Comparison of ENCODE assay signal across 16 mouse cellular contexts in genomic region chr6:41061085-41061484, GRCm38 (mm10). TPM values are rescaled to one million over a fixed set of nuclear protein-coding genes. Genes with fewer than 3 reads are reported as not detected.
DNase-seq lines count a peak whose midpoint lies in the region; ATAC-seq lines count a peak whose summit lies in the region.
"Had no signal": no experiment of that assay in that cellular context is flagged by ENCODE, and none has a peak within 500 bp of the region (broad histone marks: within the 10 kb centered on the region; RNA-seq: fewer than 3 reads in every experiment).

No protein-coding gene starts in this region.

- H3K4me2 ChIP-seq in hindbrain, embryonic 11.5 days (replicated peaks; ENCODE audit: low read depth, low read length) = no peak overlapping the region
- no peak overlapping the region for H3K4me2 ChIP-seq in hindbrain, embryonic 16.5 days (ENCODE audit: low read length)
- H3K4me2 ChIP-seq: liver, embryonic 13.5 days had no signal

- no peak overlapping the region for H3K4me3 ChIP-seq in hindbrain, embryonic 11.5 days (ENCODE audit: low read depth, low read length)
- no peak overlapping the region for H3K4me3 ChIP-seq in hindbrain, embryonic 16.5 days (ENCODE audit: low read length)
- H3K4me3 ChIP-seq in forebrain, embryonic 10.5 days = no peak overlapping the region
- H3K4me3 ChIP-seq: liver, embryonic 13.5 days had no signal

- 72% methylated on average over 5 of the region's 5 CpGs for WGBS in hindbrain, embryonic 11.5 days
- 76% methylated on average over 5 of the region's 5 CpGs for WGBS in hindbrain, embryonic 16.5 days
- WGBS in forebrain, embryonic 10.5 days = 69% methylated on average over 5 of the region's 5 CpGs

- H3K9ac ChIP-seq in hindbrain, embryonic 11.5 days (ENCODE audit: low read depth, low read length) = no peak overlapping the region
- H3K9ac ChIP-seq in hindbrain, embryonic 16.5 days (ENCODE audit: low read depth, low read length) = no peak overlapping the region
- H3K9ac ChIP-seq: liver, embryonic 13.5 days had no signal

- H3K9me3 ChIP-seq in hindbrain, embryonic 11.5 days (ENCODE audit: control insufficient read depth, low read length) = no peaks in the 10 kb centered on the region
- no peaks in the 10 kb centered on the region for H3K9me3 ChIP-seq in hindbrain, embryonic 16.5 days (ENCODE audit: control insufficient read depth, low read length)
- H3K9me3 ChIP-seq in forebrain, embryonic 10.5 days = no peaks in the 10 kb centered on the region
- H3K9me3 ChIP-seq: liver, embryonic 13.5 days had no signal

- no peak for ATAC-seq in hindbrain, embryonic 11.5 days (ENCODE audit: low FRiP score)
- ATAC-seq in hindbrain, embryonic 16.5 days = no peak

- no peaks in the 10 kb centered on the region for H3K36me3 ChIP-seq in hindbrain, embryonic 11.5 days (ENCODE audit: control insufficient read depth, insufficient read depth, low read length)
- no peaks in the 10 kb centered on the region for H3K36me3 ChIP-seq in hindbrain, embryonic 16.5 days (ENCODE audit: control insufficient read depth, insufficient read depth, low read length)
- H3K36me3 ChIP-seq in forebrain, embryonic 10.5 days (replicated peaks) = no peaks in the 10 kb centered on the region
- H3K36me3 ChIP-seq: liver, embryonic 13.5 days had no signal

- peak; percentile 11 for DNase-seq in hindbrain, embryonic 11.5 days (ENCODE audit: low spot score)
- DNase-seq in right cerebral cortex, postnatal 14 days = peak; percentile 38
- DNase-seq in right cerebral cortex, adult 18-20 months = no peak
- peak; percentile 10 for DNase-seq in embryo, embryonic 10.5 days (ENCODE audit: low spot score)
- DNase-seq in heart, adult 8-10 months (ENCODE audit: low spot score) = no peak
- DNase-seq in MN1 (ENCODE audit: low spot score) = no peak
- no peak for DNase-seq in forebrain, embryonic 10.5 days (ENCODE audit: extremely low spot score, low spot score)
- DNase-seq: adrenal gland, adult 2 months; cerebellum, adult 11 months; kidney, adult 11 months; layer of hippocampus, postnatal 36 days; liver, embryonic 13.5 days had no signal

- no peaks in the 10 kb centered on the region for H3K27me3 ChIP-seq in hindbrain, embryonic 11.5 days (ENCODE audit: control insufficient read depth, insufficient read depth, low read length)
- H3K27me3 ChIP-seq in hindbrain, embryonic 16.5 days (replicated peaks; ENCODE audit: control insufficient read depth, insufficient read depth, low read length) = no peaks in the 10 kb centered on the region
- H3K27me3 ChIP-seq in forebrain, embryonic 10.5 days (ENCODE audit: poor library complexity, severe bottlenecking) = no peaks in the 10 kb centered on the region
- H3K27me3 ChIP-seq: liver, embryonic 13.5 days had no signal

- no peak overlapping the region for H3K27ac ChIP-seq in hindbrain, embryonic 11.5 days (ENCODE audit: low read depth, low read length)
- H3K27ac ChIP-seq in hindbrain, embryonic 16.5 days (ENCODE audit: low read depth, low read length) = no peak overlapping the region
- H3K27ac ChIP-seq in forebrain, embryonic 10.5 days = no peak overlapping the region
- H3K27ac ChIP-seq: liver, embryonic 13.5 days had no signal

- H3K4me1 ChIP-seq in hindbrain, embryonic 11.5 days (replicated peaks; ENCODE audit: control insufficient read depth, insufficient read depth, low read length) = no peaks in the 10 kb centered on the region
- no peaks in the 10 kb centered on the region for H3K4me1 ChIP-seq in hindbrain, embryonic 16.5 days (ENCODE audit: control insufficient read depth, insufficient read depth, low read depth, low read length)
- no peaks in the 10 kb centered on the region for H3K4me1 ChIP-seq in forebrain, embryonic 10.5 days
- H3K4me1 ChIP-seq: liver, embryonic 13.5 days had no signal

RNA-seq across cellular contexts. Expression of gene 2210010C04Rik, which starts 25.8 kb away (rescaled TPM):
- not detected in 2 replicates for polyA plus RNA-seq in hindbrain, embryonic 11.5 days (2014; fragmentation: Nextera tagmentation; extraction: Ambion mirVana)
- not detected in 2 replicates for polyA plus RNA-seq in hindbrain, embryonic 16.5 days (2015; fragmentation: Nextera tagmentation; extraction: Ambion mirVana)
- total RNA-seq in heart, adult 8-10 months (2022) = not detected
- not detected in 2 replicates for polyA plus RNA-seq in forebrain, embryonic 10.5 days (2016; fragmentation: Nextera tagmentation; extraction: Ambion mirVana)
- total RNA-seq: adrenal gland, adult 2 months; layer of hippocampus, postnatal 36 days had no signal
- polyA plus RNA-seq: embryonic facial prominence, embryonic 14.5 days; heart, embryonic 16.5 days; liver, embryonic 13.5 days; neural tube, embryonic 14.5 days had no signal

Comparison
In these comparisons a context has a peak if more than half of its experiments do, and no peak if none do; other contexts are left out.
1. DNase-seq: peak in hindbrain, embryonic 11.5 days (single experiment), right cerebral cortex, postnatal 14 days (single experiment) and embryo, embryonic 10.5 days (single experiment); none in right cerebral cortex, adult 18-20 months (single experiment), heart, adult 8-10 months (single experiment), MN1 (single experiment) and forebrain, embryonic 10.5 days (single experiment).